Mouse (Mus musculus): ENCODE measurements around the gene Mymx.

- TF ChIP-seq CTCF (conservative IDR thresholded peaks at IDR 0.05; ENCODE audit: low read length) (no peak), NANOG (IDR thresholded peaks at IDR 0.05; ENCODE audit: borderline replicate concordance, low read length) (no peak), POU5F1 (IDR thresholded peaks at IDR 0.05; ENCODE audit: borderline replicate concordance, low read length) (no peak)
Observed at GRCm38 (mm10) chr17:45553065-45553464, 48.8 kb downstream of the Mymx start.
